Mouse (Mus musculus) kidney, embryonic 14.5 days (tissue): ENCODE measurements around the gene Zdhhc24. TPM values are rescaled to one million over a fixed set of nuclear protein-coding genes. Genes with fewer than 3 reads are reported as not detected.
A peak's percentile ranks its signal among the peaks of the same experiment; 100 is the strongest.

Experiments used
- ATAC-seq: fragments of 200-750 bp; cut with Nextera tagmentation; 2 replicates; pipeline ENCODE4 v1.8.0; 2017; ENCODE audit warnings: moderate number of reproducible peaks, mild to moderate bottlenecking, moderate TSS enrichment, moderate library complexity; ENCODE audit not compliant: low FRiP score, low TSS enrichment
- H3K27ac ChIP-seq: fragments of 300-500 bp; sonication (generic); 2 replicates; pipeline ENCODE4 v1.5.1; 2014; ENCODE audit warnings: low read depth, mild to moderate bottlenecking, low read length, moderate library complexity, mixed read lengths
- H3K27me3 ChIP-seq: fragments of 300-500 bp; sonication (generic); 2 replicates; pipeline ENCODE4 v1.6.1; 2014; ENCODE audit warnings: mild to moderate bottlenecking, low read length; ENCODE audit not compliant: control insufficient read depth, insufficient read depth
- H3K36me3 ChIP-seq: fragments of 300-500 bp; sonication (generic); 2 replicates; pipeline ENCODE4 v1.6.1; 2014; ENCODE audit warnings: low read length, mixed read lengths; ENCODE audit not compliant: control insufficient read depth, insufficient read depth
- H3K4me1 ChIP-seq: fragments of 300-500 bp; sonication (generic); 2 replicates; pipeline ENCODE4 v1.6.1; 2014; ENCODE audit warnings: low read length, mixed read lengths; ENCODE audit not compliant: control insufficient read depth, insufficient read depth
- H3K4me2 ChIP-seq: fragments of 300-500 bp; sonication (generic); replicated peaks from 2 replicates; pipeline ENCODE4 v1.6.1; 2014; ENCODE audit warnings: low read depth, mild to moderate bottlenecking, low read length
- H3K4me3 ChIP-seq: fragments of 300-500 bp; sonication (generic); 2 replicates; pipeline ENCODE4 v1.5.1; 2014; ENCODE audit warnings: mild to moderate bottlenecking, low read length
- H3K9ac ChIP-seq: fragments of 300-500 bp; sonication (generic); 2 replicates; pipeline ENCODE4 v1.6.1; 2014; ENCODE audit warnings: low read depth, mild to moderate bottlenecking, low read length, moderate library complexity
- H3K9me3 ChIP-seq: fragments of 300-500 bp; sonication (generic); 2 replicates; pipeline ENCODE4 v1.6.1; 2016; ENCODE audit warnings: low read length; ENCODE audit not compliant: control insufficient read depth
- WGBS: fragments of 180-500 bp; shearing (Covaris S2); extraction: QIAGEN DNeasy Blood & Tissue Kit; methylation state at CpG from one replicate; pipeline ENCODE4 v1.1.7; 2014; 5-methylcytosine and 5-hydroxymethylcytosine counted together
- polyA plus RNA-seq: library from polyadenylated mRNA; unstranded; fragments of >200 nt; fragmentation: Nextera tagmentation; extraction: Ambion mirVana; gene quantifications from 2 replicates; pipeline ENCODE4 v1.2.1, GENCODE M21; 2014

Zdhhc24 gene
- polyA plus RNA-seq, result 8.3 and 9.4 TPM in 2 replicates

DNA sequence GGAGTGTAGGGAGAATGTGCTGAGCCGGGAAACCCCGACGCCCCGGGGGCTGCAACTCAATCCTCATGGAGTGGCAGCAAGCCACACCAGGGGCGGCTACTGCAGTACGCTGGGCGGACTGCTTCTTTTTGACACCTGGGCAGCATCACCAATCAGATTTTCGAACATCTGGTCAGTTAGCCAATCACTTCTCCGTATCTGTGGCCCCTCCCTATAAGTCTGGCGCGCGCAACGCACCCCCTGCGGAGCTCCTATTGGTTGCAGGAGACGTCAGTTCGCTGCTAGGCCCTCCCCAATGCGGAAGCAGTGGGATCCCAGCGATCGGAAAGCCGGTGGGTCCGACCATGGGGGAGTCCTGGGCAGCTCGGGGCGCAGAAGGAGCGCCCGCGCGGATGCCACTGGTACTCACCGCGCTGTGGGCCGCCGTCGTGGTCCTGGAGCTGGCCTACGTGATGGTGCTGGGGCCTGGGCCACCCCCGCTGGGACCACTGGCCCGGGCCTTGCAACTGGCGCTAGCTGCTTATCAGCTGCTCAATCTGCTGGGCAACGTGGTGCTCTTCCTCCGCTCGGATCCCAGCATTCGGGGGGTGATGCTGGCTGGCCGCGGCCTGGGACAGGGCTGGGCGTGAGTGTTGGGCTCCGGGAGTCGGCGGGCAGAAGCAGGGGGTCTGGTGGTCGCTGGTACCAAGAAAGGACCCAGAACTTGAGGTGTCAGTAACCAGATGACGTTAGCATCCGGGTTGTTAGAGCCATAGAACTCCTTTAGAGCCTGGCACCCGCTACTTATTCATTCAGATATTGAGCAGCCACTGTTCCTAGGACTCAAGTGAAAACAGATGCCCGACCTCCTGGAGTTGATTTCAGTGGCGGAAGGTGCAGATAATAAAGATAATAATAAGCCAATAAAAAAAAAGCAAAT lies at the start of gene Zdhhc24:
Gene Zdhhc24 (plus strand): TSS at position 264 of the 919 bp plus-strand sequence.
- 1% methylated on average over 52 of the region's 52 CpGs for WGBS
- H3K4me3 ChIP-seq, result peak within 1 kb of the TSS; percentile 92
- peaks cover 20% of the 10 kb centered on the region for H3K4me1 ChIP-seq
- H3K4me2 ChIP-seq, result peak within 1 kb of the TSS; percentile 81
- H3K36me3 ChIP-seq, result no peaks in the 10 kb centered on the region; the same call in 1 of the 2 replicates
- ATAC-seq, result peak; percentile 96
- no peaks in the 10 kb centered on the region for H3K27me3 ChIP-seq
- H3K9me3 ChIP-seq, result no peaks in the 10 kb centered on the region
- peak within 1 kb of the TSS; percentile 72 for H3K27ac ChIP-seq
- H3K9ac ChIP-seq, result peak within 1 kb of the TSS; percentile 88

DNA sequence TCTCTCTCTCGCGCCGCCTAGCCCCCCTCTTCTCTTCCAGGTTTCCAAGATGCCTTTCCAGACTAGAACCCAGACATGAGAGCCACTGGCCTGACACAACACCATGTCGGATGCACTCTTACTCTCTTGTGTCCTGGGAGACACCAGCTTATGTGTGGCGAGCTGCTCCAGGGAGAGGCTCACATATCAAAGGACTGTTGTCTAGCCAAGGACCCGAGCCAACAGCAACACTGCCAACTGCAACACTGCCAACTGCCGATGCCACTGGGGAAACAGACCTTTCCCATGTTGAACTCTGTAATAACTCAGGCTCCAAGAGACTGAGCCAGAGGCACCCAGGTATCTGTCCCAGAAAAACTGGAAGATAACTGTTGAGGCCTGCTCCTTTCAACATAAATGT lies 49.3 kb upstream of the Zdhhc24 start:
- Histone ChIP-seq H3K27me3 (no peaks in the 10 kb centered on the region), H3K9ac (no peak overlapping the region), H3K9me3 (no peaks in the 10 kb centered on the region), H3K4me3 (no peak overlapping the region), H3K36me3 (peaks cover 8% of the 10 kb centered on the region), H3K4me2 (no peak overlapping the region), H3K27ac (no peak overlapping the region), H3K4me1 (no peaks in the 10 kb centered on the region)
- no peak for ATAC-seq
- 57% methylated on average over 7 of the region's 7 CpGs for WGBS

DNA sequence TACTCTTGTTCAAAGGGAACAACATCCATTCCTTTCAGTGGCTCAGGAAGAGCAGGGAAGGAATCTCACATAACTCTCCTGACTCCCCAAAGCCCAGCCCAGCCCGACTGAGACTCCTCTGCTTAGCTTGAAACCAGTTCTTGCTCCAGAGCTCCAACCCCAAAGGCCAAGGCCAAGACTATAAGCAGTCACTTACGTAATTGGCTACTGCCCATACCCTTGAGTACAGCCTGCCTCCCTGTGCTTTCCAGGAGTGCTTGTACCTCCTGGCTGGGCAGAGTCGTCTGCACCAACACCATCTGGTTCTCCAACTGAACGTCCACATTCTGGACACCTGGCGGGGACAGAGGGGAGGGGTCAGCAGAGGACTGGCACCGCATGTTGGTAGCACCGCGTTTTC lies 44.5 kb upstream of the Zdhhc24 start:
- Histone ChIP-seq H3K4me3 (no peak overlapping the region), H3K27me3 (no peaks in the 10 kb centered on the region), H3K9me3 (no peaks in the 10 kb centered on the region), H3K4me2 (no peak overlapping the region), H3K4me1 (0 out of 2 replicates have a peak, but pooled peaks cover 7% of the 10 kb centered on the region), H3K27ac (no peak overlapping the region), H3K36me3 (no peaks in the 10 kb centered on the region; the same call in 1 of the 2 replicates), H3K9ac (no peak overlapping the region)
- ATAC-seq, result no peak
- 87% methylated on average over 8 of the region's 8 CpGs for WGBS

DNA sequence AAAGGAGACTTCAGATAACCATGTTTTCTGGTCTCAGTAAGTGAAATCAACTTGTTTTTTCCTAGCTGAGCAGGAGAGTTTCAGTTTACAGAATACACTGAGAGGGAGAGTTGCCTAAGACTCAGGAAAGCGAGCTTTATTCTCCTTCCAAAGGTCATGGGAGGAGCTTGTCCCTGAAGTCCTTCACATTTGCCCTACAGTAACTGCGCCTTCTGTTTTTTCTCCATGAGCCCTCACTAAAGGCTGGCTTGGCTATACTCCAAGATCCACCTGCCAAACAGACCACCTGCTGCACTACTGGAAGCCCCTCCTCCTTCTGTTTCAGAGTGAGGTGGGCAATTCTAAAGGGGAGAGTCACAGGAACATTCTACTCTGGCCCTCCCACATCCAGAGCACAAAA lies 42.4 kb upstream of the Zdhhc24 start:
- H3K9me3 ChIP-seq, result no peaks in the 10 kb centered on the region
- no peak for ATAC-seq
- H3K4me1 ChIP-seq, result 0 out of 2 replicates have a peak, but pooled peaks cover 7% of the 10 kb centered on the region
- no peak overlapping the region for H3K4me3 ChIP-seq
- H3K4me2 ChIP-seq, result no peak overlapping the region
- WGBS, result 74% methylated on average over 2 of the region's 2 CpGs
- H3K36me3 ChIP-seq, result no peaks in the 10 kb centered on the region
- no peak overlapping the region for H3K27ac ChIP-seq
- no peak overlapping the region for H3K9ac ChIP-seq
- H3K27me3 ChIP-seq, result peaks cover 9% of the 10 kb centered on the region

DNA sequence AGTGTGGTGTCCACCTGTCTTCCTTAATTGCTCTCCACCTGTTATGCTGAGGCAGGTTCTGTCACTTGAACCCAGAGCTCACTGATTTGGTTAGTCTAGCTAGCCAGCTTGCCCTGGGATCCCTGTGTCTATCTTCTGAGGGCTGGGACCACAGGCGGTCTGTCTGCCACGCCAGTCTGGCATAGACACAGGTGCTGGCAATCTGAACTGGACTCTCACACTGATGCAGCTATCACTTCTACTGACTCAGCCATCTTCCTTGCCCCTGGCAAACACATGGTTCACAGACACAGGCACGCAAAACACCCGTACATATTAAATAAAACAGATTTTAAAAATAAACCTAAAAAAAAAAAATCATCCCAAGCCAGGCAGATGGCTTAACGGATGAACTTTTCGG lies 41.4 kb upstream of the Zdhhc24 start:
- Histone ChIP-seq H3K27ac (no peak overlapping the region), H3K4me2 (no peak overlapping the region), H3K36me3 (no peaks in the 10 kb centered on the region), H3K9ac (no peak overlapping the region), H3K4me1 (0 out of 2 replicates have a peak, but pooled peaks cover 7% of the 10 kb centered on the region), H3K9me3 (no peaks in the 10 kb centered on the region), H3K4me3 (no peak overlapping the region), H3K27me3 (peaks cover 9% of the 10 kb centered on the region)
- 90% methylated on average over 6 of the region's 6 CpGs for WGBS
- no peak for ATAC-seq

DNA sequence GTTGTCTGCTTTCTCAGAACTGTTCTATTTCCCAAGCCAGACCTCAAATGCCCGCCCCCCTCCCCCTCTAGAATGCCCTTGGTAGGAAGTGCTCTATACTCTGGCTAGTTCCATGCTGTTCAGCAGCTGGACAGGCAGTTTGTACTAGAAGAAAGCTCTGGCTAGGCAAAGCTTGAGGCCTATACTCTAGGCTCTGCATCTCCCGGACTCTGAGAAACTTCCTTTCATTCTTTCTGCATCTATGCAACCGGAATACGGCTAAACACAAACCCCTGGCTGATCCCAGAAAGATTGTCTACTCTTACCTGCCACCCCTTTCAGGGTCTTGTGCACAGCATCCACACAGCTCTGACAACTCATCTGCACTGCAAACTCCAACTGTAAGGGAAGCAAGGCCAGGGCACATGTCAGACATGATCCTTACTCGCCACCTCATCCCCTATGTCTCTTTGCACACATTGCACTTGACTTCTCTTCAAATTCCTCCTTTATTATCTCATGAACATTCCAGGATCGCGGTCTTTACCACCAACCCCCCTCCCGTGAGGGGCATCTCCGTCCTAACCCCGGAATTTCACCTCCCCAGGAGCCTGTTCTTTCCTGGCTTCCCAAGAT lies 39.8 kb upstream of the Zdhhc24 start:
- Histone ChIP-seq H3K4me2 (peak overlapping the region; percentile 76), H3K4me3 (peak overlapping the region; percentile 59), H3K27ac (no peak overlapping the region), H3K36me3 (no peaks in the 10 kb centered on the region), H3K27me3 (peaks cover 9% of the 10 kb centered on the region), H3K9me3 (no peaks in the 10 kb centered on the region), H3K9ac (peak overlapping the region; percentile 69), H3K4me1 (0 out of 2 replicates have a peak, but pooled peaks cover 7% of the 10 kb centered on the region)
- peak; percentile 49 for ATAC-seq
- 32% methylated on average over 10 of the region's 10 CpGs for WGBS

DNA sequence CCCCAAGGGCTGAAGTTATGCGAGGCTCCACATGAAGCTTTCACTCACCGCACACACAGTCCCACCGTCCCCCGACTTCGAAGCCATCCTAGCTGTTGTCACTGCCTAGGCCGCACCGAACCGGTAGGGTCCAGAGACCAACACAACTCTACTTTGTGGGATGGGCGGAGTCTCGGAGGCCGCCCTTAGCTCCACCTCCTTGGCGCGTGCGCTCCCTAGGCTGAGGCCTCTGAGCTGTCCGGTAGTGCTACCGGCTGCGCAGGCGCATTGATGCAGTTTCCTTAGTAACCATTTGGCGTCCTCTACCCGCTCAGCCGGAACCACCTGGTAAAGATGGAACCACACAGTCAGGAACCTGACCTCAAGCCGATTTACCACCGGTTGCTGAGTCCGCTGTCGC lies 39.3 kb upstream of the Zdhhc24 start, which contains the start of the genes Ccs and Ccdc87:
Gene Ccs (minus strand): TSS at position 184 of the 400 bp plus-strand sequence.
Gene Ccdc87 (plus strand): TSS at position 218 of the 400 bp plus-strand sequence.
- peaks cover 9% of the 10 kb centered on the region for H3K27me3 ChIP-seq
- no peak within 1 kb of the TSS for H3K27ac ChIP-seq
- peak within 1 kb of the TSS; percentile 59 for H3K4me3 ChIP-seq
- H3K9me3 ChIP-seq, result no peaks in the 10 kb centered on the region
- WGBS, result under 1% methylated on average over 25 of the region's 25 CpGs
- 0 out of 2 replicates have a peak, but pooled peaks cover 7% of the 10 kb centered on the region for H3K4me1 ChIP-seq
- peak within 1 kb of the TSS; percentile 69 for H3K9ac ChIP-seq
- H3K4me2 ChIP-seq, result peak within 1 kb of the TSS; percentile 76
- ATAC-seq, result peak; percentile 99
- H3K36me3 ChIP-seq, result no peaks in the 10 kb centered on the region

DNA sequence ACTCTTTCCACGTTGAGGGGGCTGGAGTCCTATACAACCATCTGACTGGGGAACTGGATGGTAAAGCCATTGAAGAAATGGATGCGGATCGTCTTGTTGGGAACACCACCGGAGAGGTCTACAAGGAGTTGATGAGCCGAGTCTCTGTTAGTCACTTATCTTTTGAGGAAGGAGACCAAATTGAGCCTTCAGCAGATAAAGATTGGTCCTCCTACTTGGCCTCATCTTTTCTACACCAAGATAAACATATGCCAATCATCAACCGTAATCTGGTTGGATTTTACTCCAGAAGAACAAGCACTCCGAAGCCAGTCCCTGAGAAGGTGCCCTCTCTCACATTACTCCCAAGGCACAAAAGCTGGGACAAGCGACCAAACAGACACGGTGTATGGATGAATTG lies 37.6 kb upstream of the Zdhhc24 start:
- no peaks in the 10 kb centered on the region for H3K36me3 ChIP-seq
- H3K4me3 ChIP-seq, result no peak overlapping the region
- WGBS, result 84% methylated on average over 9 of the region's 9 CpGs
- H3K9me3 ChIP-seq, result no peaks in the 10 kb centered on the region
- no peak overlapping the region for H3K27ac ChIP-seq
- no peak overlapping the region for H3K9ac ChIP-seq
- no peak for ATAC-seq
- 0 out of 2 replicates have a peak, but pooled peaks cover 7% of the 10 kb centered on the region for H3K4me1 ChIP-seq
- H3K4me2 ChIP-seq, result no peak overlapping the region
- peaks cover 9% of the 10 kb centered on the region for H3K27me3 ChIP-seq
